Mouse (Mus musculus) kidney, embryonic 15.5 days (tissue): Measurements from ENCODE around the gene Clip2. TPM values are rescaled to one million over a fixed set of nuclear protein-coding genes. Genes with fewer than 3 reads are reported as not detected.
A peak's percentile ranks its signal among the peaks of the same experiment; 100 is the strongest.

ENCODE experiments used
- ATAC-seq: fragments of 200-750 bp; cut with Nextera tagmentation; replicated peaks from 2 replicates; pipeline ENCODE4 v1.8.0; 2017; ENCODE audit warnings: moderate TSS enrichment; ENCODE audit not compliant: low FRiP score
- H3K27ac ChIP-seq: fragments of 300-500 bp; sonication (generic); 2 replicates; pipeline ENCODE4 v1.5.1; 2015; ENCODE audit warnings: mild to moderate bottlenecking, inconsistent platforms
- H3K27me3 ChIP-seq: fragments of 300-500 bp; sonication (generic); 2 replicates; pipeline ENCODE4 v1.6.1; 2015; ENCODE audit warnings: inconsistent platforms
- H3K36me3 ChIP-seq: fragments of 300-500 bp; sonication (generic); 2 replicates; pipeline ENCODE4 v1.6.1; 2015; ENCODE audit warnings: inconsistent platforms
- H3K4me1 ChIP-seq: fragments of 300-500 bp; sonication (generic); 2 replicates; pipeline ENCODE4 v1.6.1; 2015; ENCODE audit warnings: inconsistent platforms
- H3K4me2 ChIP-seq: fragments of 300-500 bp; sonication (generic); 2 replicates; pipeline ENCODE4 v1.6.1; 2015; ENCODE audit warnings: moderate library complexity, mild to moderate bottlenecking, inconsistent platforms
- H3K4me3 ChIP-seq: fragments of 300-500 bp; sonication (generic); replicated peaks from 2 replicates; pipeline ENCODE4 v1.5.1; 2015; ENCODE audit warnings: mild to moderate bottlenecking, inconsistent platforms
- H3K9ac ChIP-seq: fragments of 300-500 bp; sonication (generic); 2 replicates; pipeline ENCODE4 v1.6.1; 2015; ENCODE audit warnings: mild to moderate bottlenecking, inconsistent platforms
- H3K9me3 ChIP-seq: fragments of 300-500 bp; sonication (generic); replicated peaks from 2 replicates; pipeline ENCODE4 v1.6.1; 2016; ENCODE audit warnings: inconsistent platforms
- WGBS: fragments of 180-500 bp; shearing (Covaris S2); methylation state at CpG from one replicate; pipeline ENCODE4 v1.1.7; 2015; ENCODE audit warnings: mixed read lengths; 5-methylcytosine and 5-hydroxymethylcytosine counted together
- polyA plus RNA-seq: library from polyadenylated mRNA; unstranded; fragments of >200 nt; fragmentation: Nextera tagmentation; extraction: Ambion mirVana; gene quantifications from 2 replicates; pipeline ENCODE4 v1.2.1, GENCODE M21; 2015

Clip2 gene
- polyA plus RNA-seq, 1 experiment from 2014 or later: 4.2 TPM

- peaks cover 54% of the 10 kb centered on the region for H3K4me1 ChIP-seq
- H3K9me3 ChIP-seq: no peaks in the 10 kb centered on the region
- H3K9ac ChIP-seq: no peak overlapping the region
- H3K36me3 ChIP-seq: peaks cover 11% of the 10 kb centered on the region
- no peak overlapping the region for H3K4me2 ChIP-seq
- 68% methylated on average over 6 of the region's 6 CpGs for WGBS
- ATAC-seq: no peak
- no peaks in the 10 kb centered on the region for H3K27me3 ChIP-seq
- peak overlapping the region; percentile 91 for H3K27ac ChIP-seq
- no peak overlapping the region for H3K4me3 ChIP-seq
These were observed 11.4 kb downstream of the Clip2 start for GRCm38 (mm10) chr5:134540881-134541280.

- H3K9me3 ChIP-seq: no peaks in the 10 kb centered on the region
- ATAC-seq: peak; percentile 89
- H3K27ac ChIP-seq: peak overlapping the region; percentile 91
- H3K9ac ChIP-seq: 0 out of 2 replicates have a peak overlapping the region, but pooled peaks have one; percentile 1
- H3K27me3 ChIP-seq: no peaks in the 10 kb centered on the region
- H3K4me3 ChIP-seq: no peak overlapping the region
- peaks cover 19% of the 10 kb centered on the region for H3K36me3 ChIP-seq
- H3K4me2 ChIP-seq: 0 out of 2 replicates have a peak overlapping the region, but pooled peaks have one; percentile 16
- peaks cover 49% of the 10 kb centered on the region for H3K4me1 ChIP-seq
- 5% methylated on average over 3 of the region's 3 CpGs for WGBS
These were observed 12.3 kb downstream of the Clip2 start for GRCm38 (mm10) chr5:134539891-134540290.

- Histone ChIP-seq H3K27ac (no peak overlapping the region), H3K36me3 (peaks cover 52% of the 10 kb centered on the region), H3K4me2 (no peak overlapping the region), H3K4me3 (no peak overlapping the region), H3K27me3 (no peaks in the 10 kb centered on the region), H3K4me1 (peaks cover 20% of the 10 kb centered on the region), H3K9me3 (no peaks in the 10 kb centered on the region), H3K9ac (no peak overlapping the region)
- 81% methylated on average over 6 of the region's 6 CpGs for WGBS
- ATAC-seq: no peak
These were observed 16.2 kb downstream of the Clip2 start for GRCm38 (mm10) chr5:134536036-134536435.

- H3K27me3 ChIP-seq: no peaks in the 10 kb centered on the region
- ATAC-seq: no peak
- WGBS: 92% methylated on average over 6 of the region's 6 CpGs
- H3K4me3 ChIP-seq: no peak overlapping the region
- no peaks in the 10 kb centered on the region for H3K9me3 ChIP-seq
- H3K36me3 ChIP-seq: peaks cover 48% of the 10 kb centered on the region
- no peak overlapping the region for H3K9ac ChIP-seq
- no peak overlapping the region for H3K27ac ChIP-seq
- H3K4me2 ChIP-seq: no peak overlapping the region
- 0 out of 2 replicates have a peak, but pooled peaks cover 3% of the 10 kb centered on the region for H3K4me1 ChIP-seq
These were observed 19.8 kb downstream of the Clip2 start for GRCm38 (mm10) chr5:134532417-134532816.

- 83% methylated on average over 9 of the region's 9 CpGs for WGBS
These were observed 20.6 kb downstream of the Clip2 start for GRCm38 (mm10) chr5:134531585-134531984.

GRCm38 (mm10) chr5:134530830-134531229 lies 21.4 kb downstream of the Clip2 start:
- 72% methylated on average over 7 of the region's 7 CpGs for WGBS
- H3K9me3 ChIP-seq: no peaks in the 10 kb centered on the region
- H3K9ac ChIP-seq: no peak overlapping the region
- no peak for ATAC-seq
- H3K4me3 ChIP-seq: no peak overlapping the region
- H3K4me2 ChIP-seq: no peak overlapping the region
- no peak overlapping the region for H3K27ac ChIP-seq
- H3K36me3 ChIP-seq: peaks cover 50% of the 10 kb centered on the region
- no peaks in the 10 kb centered on the region for H3K27me3 ChIP-seq
- H3K4me1 ChIP-seq: 0 out of 2 replicates have a peak, but pooled peaks cover 3% of the 10 kb centered on the region

More at GRCm38 (mm10) chr5:134531585-134531984, 20.6 kb downstream of the Clip2 start:
- ATAC-seq: no peak
- Histone ChIP-seq H3K36me3 (peaks cover 45% of the 10 kb centered on the region), H3K4me2 (no peak overlapping the region), H3K9me3 (no peaks in the 10 kb centered on the region), H3K4me1 (0 out of 2 replicates have a peak, but pooled peaks cover 3% of the 10 kb centered on the region), H3K9ac (no peak overlapping the region), H3K27ac (no peak overlapping the region), H3K27me3 (no peaks in the 10 kb centered on the region), H3K4me3 (no peak overlapping the region)

GRCm38 (mm10) chr5:134528488-134528887 lies 23.7 kb downstream of the Clip2 start:
- Histone ChIP-seq H3K4me2 (no peak overlapping the region), H3K27ac (no peak overlapping the region), H3K4me3 (no peak overlapping the region), H3K36me3 (peaks cover 33% of the 10 kb centered on the region), H3K4me1 (0 out of 2 replicates have a peak, but pooled peaks cover 3% of the 10 kb centered on the region), H3K27me3 (no peaks in the 10 kb centered on the region), H3K9ac (no peak overlapping the region), H3K9me3 (no peaks in the 10 kb centered on the region)
- WGBS: 44% methylated on average over 9 of the region's 9 CpGs
- ATAC-seq: no peak

GRCm38 (mm10) chr5:134525971-134526711 lies 26.1 kb downstream of the Clip2 start:
- H3K9me3 ChIP-seq: no peaks in the 10 kb centered on the region
- H3K4me3 ChIP-seq: no peak overlapping the region
- no peaks in the 10 kb centered on the region for H3K27me3 ChIP-seq
- H3K27ac ChIP-seq: no peak overlapping the region
- 94% methylated on average over 15 of the region's 15 CpGs for WGBS
- 0 out of 2 replicates have a peak, but pooled peaks cover 3% of the 10 kb centered on the region for H3K4me1 ChIP-seq
- no peak overlapping the region for H3K4me2 ChIP-seq
- ATAC-seq: no peak
- H3K36me3 ChIP-seq: peaks cover 37% of the 10 kb centered on the region
- no peak overlapping the region for H3K9ac ChIP-seq

- no peak overlapping the region for H3K27ac ChIP-seq
- no peak overlapping the region for H3K9ac ChIP-seq
- no peaks in the 10 kb centered on the region for H3K9me3 ChIP-seq
- no peak for ATAC-seq
- WGBS: 62% methylated on average over 5 of the region's 5 CpGs
- H3K36me3 ChIP-seq: peaks cover 49% of the 10 kb centered on the region
- 0 out of 2 replicates have a peak, but pooled peaks cover 1% of the 10 kb centered on the region for H3K4me1 ChIP-seq
- H3K4me3 ChIP-seq: no peak overlapping the region
- no peak overlapping the region for H3K4me2 ChIP-seq
- H3K27me3 ChIP-seq: no peaks in the 10 kb centered on the region
These were observed 28.5 kb downstream of the Clip2 start for GRCm38 (mm10) chr5:134523728-134524127.

GRCm38 (mm10) chr5:134522524-134522923 lies 29.7 kb downstream of the Clip2 start:
- Histone ChIP-seq H3K4me3 (no peak overlapping the region), H3K27ac (no peak overlapping the region), H3K4me2 (no peak overlapping the region), H3K27me3 (no peaks in the 10 kb centered on the region), H3K9me3 (no peaks in the 10 kb centered on the region), H3K4me1 (no peaks in the 10 kb centered on the region), H3K9ac (no peak overlapping the region), H3K36me3 (peaks cover 54% of the 10 kb centered on the region)
- 93% methylated on average over 26 of the region's 26 CpGs for WGBS
- no peak for ATAC-seq

GRCm38 (mm10) chr5:134521806-134522205 lies 30.4 kb downstream of the Clip2 start:
- Histone ChIP-seq H3K9ac (no peak overlapping the region), H3K4me3 (no peak overlapping the region), H3K27me3 (no peaks in the 10 kb centered on the region), H3K36me3 (peaks cover 61% of the 10 kb centered on the region), H3K4me1 (no peaks in the 10 kb centered on the region), H3K4me2 (no peak overlapping the region), H3K27ac (no peak overlapping the region), H3K9me3 (no peaks in the 10 kb centered on the region)
- no peak for ATAC-seq
- 89% methylated on average over 7 of the region's 7 CpGs for WGBS

- no peak overlapping the region for H3K4me2 ChIP-seq
- no peak overlapping the region for H3K4me3 ChIP-seq
- no peak overlapping the region for H3K9ac ChIP-seq
- H3K36me3 ChIP-seq: peaks cover 66% of the 10 kb centered on the region
- ATAC-seq: no peak
- WGBS: 91% methylated on average over 2 of the region's 2 CpGs
- H3K9me3 ChIP-seq: no peaks in the 10 kb centered on the region
- no peak overlapping the region for H3K27ac ChIP-seq
- H3K27me3 ChIP-seq: no peaks in the 10 kb centered on the region
- no peaks in the 10 kb centered on the region for H3K4me1 ChIP-seq
These were observed 31.1 kb downstream of the Clip2 start for GRCm38 (mm10) chr5:134521131-134521530.
